Mouse (Mus musculus) urinary bladder, postnatal 36 days (tissue): ENCODE measurements around the gene Gm17087.
A peak's percentile ranks its signal among the peaks of the same experiment; 100 is the strongest.

ENCODE experiments used
- DNase-seq, 2 experiments: peaks; one replicate each; pipeline ENCODE4 v3.0.0; 2022; ENCODE audit warnings: low spot score in 2 of 2, mixed read lengths in 1 of 2

Gene Gm17087

DNA sequence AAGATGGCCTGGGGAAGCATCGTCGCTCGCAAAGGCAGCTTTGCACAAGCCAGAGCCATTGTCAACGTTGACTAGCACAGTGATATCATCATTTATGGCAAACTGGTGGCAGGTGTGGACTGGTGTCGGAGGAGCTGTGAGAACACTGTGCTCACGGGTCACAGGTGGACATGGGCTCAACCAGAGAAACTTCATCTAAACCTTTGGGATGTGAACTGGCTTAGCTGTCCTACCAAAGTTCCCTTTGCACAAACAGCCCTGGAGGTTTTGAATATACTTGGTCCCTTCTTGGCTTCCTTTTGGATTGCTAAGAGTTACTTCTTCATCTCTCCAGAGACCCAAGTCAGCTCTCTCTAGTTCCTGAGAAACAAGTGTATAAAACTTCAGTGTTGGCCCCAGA lies at the start of gene Gm17087:
Gene Gm17087 (minus strand): TSS at position 101 of the 400 bp plus-strand sequence.
- DNase-seq = no peak

GRCm38 (mm10) chr17:8613882-8614551 lies 47.3 kb upstream of the Gm17087 start:
- DNase-seq = peak; percentile 72 to 76

- no peak for DNase-seq
Observed at GRCm38 (mm10) chr17:8611916-8612315, 45.2 kb upstream of the Gm17087 start.

- DNase-seq = no peak
Observed at GRCm38 (mm10) chr17:8606695-8607094, 39.9 kb upstream of the Gm17087 start.

DNA sequence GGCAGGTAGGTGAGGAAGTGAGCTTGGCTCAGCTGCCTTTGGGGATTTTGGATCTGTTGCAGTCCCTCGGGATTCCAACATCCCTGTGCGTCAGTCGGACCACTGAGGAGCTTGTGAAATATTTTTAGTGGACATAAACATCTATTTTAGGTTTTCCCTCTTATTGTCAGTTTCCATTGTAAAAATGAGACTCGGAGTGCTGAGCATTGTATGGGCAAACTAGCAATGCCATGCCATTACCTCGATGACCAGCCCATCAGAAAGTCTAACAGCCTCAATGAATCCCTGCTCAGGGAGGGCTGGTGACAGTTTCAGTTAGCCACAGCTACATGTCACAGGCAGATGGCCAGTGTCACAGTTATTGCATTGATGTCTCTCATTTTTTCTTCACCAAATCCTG lies 39.2 kb upstream of the Gm17087 start:
- no peak for DNase-seq

- no peak for DNase-seq
Observed at GRCm38 (mm10) chr17:8602976-8603375, 36.2 kb upstream of the Gm17087 start.

GRCm38 (mm10) chr17:8597790-8598189 lies 31.0 kb upstream of the Gm17087 start:
- DNase-seq = peak; percentile 33 to 53

GRCm38 (mm10) chr17:8592427-8593277 lies 25.9 kb upstream of the Gm17087 start:
- peak; percentile 56 to 57 for DNase-seq

GRCm38 (mm10) chr17:8581579-8581978 lies 14.8 kb upstream of the Gm17087 start:
- no peak for DNase-seq

- DNase-seq = no peak
Observed at GRCm38 (mm10) chr17:8580360-8580759, 13.6 kb upstream of the Gm17087 start.

DNA sequence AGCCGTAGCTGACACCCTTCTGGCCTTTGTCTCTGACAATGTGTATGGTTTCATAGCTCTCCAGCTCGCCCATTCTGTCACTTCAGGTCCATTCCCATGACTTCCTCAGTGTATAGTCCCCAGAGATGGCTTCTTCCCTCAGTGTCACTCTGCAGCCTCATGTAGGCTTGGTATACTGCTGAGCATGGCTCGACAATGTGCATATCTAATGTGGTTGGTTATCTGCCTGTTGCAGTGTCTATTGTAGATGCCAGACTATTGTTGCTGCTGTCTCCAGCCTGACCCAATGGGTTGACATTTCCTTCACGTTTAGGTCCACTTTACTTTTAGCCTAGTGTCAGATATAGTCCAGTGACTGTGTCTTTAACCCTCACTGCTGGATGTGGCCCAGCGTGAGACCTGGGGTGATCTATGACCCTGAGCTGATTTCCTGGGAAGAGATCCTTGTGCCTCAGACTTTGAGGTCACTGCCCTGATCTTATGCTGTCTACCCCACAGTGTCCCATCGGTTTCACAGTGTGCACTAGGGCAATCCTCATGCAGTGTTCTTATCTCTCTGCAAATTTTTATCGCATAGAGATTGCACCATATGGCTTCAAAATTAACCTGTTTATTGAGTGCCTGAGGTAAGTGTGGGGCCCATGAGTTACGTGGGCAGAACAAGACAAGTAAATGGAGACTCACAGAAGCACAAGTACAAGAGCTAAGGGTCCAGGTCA lies 7.0 kb upstream of the Gm17087 start:
- no peak for DNase-seq

DNA sequence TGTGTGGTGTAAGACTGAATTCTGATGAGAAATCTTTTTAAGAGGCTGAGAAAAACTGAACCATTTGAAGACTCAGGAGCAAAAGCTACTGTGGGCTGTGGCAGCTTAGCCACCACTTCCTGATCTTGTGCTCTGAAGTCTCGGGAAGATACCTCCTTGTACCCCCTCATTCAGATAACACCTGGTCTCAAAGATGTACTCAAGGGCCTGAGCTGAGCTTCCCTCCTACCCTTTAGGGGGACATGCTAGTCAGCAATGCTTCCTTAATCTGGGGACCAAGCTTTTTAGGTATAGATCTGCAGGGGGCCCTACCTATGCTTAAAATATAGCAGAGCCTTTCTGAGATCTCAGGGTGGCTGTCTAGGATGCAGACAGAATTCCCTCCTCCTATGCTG lies 3.9 kb downstream of the Gm17087 start:
- DNase-seq = no peak

DNA sequence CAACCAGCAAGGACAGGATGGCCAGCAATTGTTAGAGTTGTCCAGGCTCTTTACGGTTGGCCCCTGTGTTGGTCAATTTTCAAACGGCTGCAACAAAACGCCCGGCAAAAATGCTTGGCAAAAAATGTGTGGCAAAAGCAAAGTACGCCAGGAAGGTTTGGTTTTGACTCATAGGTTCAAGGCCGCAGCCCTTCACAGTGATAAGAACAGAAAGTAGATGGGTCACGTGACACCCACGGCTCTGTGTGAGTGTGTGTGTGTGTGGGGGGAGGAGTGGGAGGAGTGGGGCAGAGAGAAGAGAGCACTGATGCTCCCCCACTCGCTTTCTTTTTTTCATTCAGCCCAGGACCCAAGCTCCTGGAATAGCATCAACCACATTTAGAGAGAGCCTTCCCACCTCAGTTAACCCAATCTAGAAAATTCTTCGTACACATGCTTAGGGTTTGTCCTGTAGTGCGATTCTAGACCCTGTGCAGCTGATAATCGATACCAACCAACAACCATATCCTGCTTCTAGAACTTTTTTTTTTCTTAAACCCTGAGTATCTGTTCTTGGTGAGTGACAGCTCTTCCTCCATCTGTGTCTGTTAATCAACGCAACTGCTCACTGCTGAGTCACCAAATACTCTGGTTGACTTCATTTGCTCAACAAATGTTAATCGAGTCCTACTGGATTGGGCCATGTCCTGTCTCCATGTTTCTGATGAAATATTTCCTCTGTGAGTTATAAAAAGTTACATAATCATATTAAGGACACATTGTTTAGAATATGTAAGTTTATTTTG lies 4.5 kb downstream of the Gm17087 start:
- DNase-seq = no peak

- DNase-seq = no peak
Observed at GRCm38 (mm10) chr17:8557926-8558325, 8.8 kb downstream of the Gm17087 start.

GRCm38 (mm10) chr17:8556223-8556622 lies 10.5 kb downstream of the Gm17087 start:
- DNase-seq = no peak

DNA sequence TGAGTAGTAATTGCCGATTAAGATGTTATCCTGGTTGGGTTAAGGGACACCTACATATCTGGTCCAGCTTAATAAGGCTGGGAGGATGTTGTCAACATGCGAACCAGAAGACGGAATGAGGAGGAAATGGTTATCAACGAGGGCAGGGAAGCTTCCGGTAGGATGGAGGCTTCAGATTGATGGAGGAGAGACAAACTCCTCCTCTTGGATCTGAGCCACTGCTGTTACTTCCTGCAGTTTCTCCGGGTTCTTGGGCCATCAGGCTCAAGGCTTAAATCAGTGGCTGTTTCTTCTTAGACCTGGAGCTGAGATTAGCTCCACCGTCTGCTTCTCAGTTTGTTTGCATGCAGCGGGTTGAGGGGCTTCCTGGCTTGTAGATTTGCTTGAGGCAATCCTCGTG lies 11.0 kb downstream of the Gm17087 start:
- no peak for DNase-seq

DNA sequence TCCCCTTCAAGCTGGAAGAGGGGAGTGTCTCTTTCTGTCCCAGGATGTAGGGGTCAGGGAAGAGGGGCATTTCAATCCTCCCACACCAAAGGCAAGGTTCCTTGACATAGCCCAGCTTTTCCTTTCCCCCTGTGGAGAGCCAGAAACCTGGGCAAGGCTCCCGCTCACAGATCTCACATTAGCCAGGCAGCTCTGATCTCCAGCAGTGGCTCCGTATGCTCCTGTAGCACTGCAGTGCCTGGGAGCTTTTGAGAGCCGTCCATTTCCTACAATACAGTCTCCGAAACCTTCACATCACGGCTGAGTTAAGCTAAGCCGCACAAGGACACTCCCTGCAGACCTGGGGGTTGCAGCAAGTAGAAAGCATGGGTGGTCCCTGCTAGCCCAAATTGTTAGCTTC lies 12.5 kb downstream of the Gm17087 start:
- no peak for DNase-seq

GRCm38 (mm10) chr17:8553601-8554000 lies 13.1 kb downstream of the Gm17087 start:
- no peak for DNase-seq

GRCm38 (mm10) chr17:8552346-8553035 lies 14.3 kb downstream of the Gm17087 start:
- no peak for DNase-seq

DNA sequence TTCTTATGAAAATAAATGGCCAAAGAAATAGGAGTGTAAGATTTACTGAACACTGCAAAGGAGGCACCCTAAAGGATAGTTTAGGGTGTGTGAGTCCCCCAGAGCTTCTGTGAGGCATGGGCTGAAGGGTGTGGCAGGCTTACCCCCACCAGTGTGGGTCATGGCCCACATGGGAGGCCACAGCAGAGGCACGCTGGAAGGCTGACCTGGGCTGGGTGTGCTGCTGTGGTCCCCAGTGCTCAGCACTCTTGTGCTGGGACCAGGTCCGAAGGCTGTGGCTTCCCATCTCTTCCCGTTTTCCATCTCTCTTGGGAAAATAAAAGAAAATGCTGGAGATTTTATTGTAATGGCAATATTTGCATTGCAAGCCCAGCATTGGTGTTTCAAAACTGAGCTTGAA lies 15.1 kb downstream of the Gm17087 start:
- DNase-seq = no peak

- DNase-seq = no peak
Observed at GRCm38 (mm10) chr17:8548733-8549132, 18.0 kb downstream of the Gm17087 start.
